Mouse (Mus musculus) cerebellum, adult 18-20 months (tissue): ENCODE measurements around the gene Klk1b9.
A peak's percentile ranks its signal among the peaks of the same experiment; 100 is the strongest.
"Not testable (repeated sequence)": the region's sequence is repeated elsewhere in the genome, so short reads cannot be mapped to it uniquely, and the experiment has no call there.

Experiments
- DNase-seq, 2 experiments: peaks; one replicate each; pipeline ENCODE4 v3.0.0; 2021

Klk1b9 gene

GRCm38 (mm10) chr7:43975761-43976160 is at the start of gene Klk1b9:
TSS of gene Klk1b9 (plus strand) at chr7:43976061.
- DNase-seq: not testable (repeated sequence)

- peak in 1 of 2 experiments; percentile 9 for DNase-seq
These were observed 47.3 kb upstream of the Klk1b9 start for GRCm38 (mm10) chr7:43928521-43928920.

- DNase-seq: no peak
These were observed 43.5 kb upstream of the Klk1b9 start for GRCm38 (mm10) chr7:43932337-43932736.

- DNase-seq: no peak
These were observed 42.4 kb upstream of the Klk1b9 start, which contains the start of gene Klk15 for GRCm38 (mm10) chr7:43933440-43933839. TSS of gene Klk15 (plus strand) at chr7:43933740.

GRCm38 (mm10) chr7:43934747-43935146 is 41.1 kb upstream of the Klk1b9 start:
- no peak for DNase-seq

DNA sequence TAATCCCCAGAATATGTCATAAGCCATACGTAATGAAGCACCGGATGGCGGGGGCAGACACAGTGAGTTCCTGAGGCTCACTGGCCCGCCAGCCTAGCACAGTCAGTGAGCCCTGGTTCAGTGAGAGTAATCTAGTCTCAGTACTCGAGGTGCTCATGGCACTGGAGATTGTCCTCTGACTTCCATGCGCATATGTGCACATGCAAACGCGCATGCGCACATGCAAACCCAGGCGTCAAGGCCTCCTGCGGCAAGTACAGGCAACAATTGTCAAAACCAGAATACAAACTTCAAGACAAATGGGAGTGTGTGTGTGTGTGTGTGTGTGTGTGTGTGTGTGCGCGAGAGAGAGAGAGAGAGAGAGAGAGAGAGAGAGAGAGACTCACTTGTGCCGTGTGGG is 39.3 kb upstream of the Klk1b9 start:
- DNase-seq: no peak

DNA sequence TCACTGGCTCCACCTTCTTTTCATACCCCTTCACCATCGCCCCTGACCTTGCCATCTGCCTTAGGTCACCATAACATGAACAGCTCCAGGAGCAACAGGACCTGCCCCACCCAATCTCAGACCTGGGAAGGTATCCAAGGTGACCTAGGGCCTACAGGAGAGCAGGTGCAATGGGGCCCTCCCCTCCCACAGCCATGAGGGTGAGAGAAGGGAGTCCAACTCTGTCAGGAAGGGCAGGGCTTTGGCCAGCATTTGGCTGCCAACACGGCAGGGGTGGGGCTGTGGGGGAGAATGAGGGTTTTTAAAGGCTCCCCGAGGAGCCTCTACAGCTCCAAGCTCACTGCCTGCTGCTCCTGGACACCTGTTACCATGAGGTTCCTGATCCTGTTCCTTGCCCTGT is 33.6 kb upstream of the Klk1b9 start:
- DNase-seq: not testable (repeated sequence)

- no peak for DNase-seq
These were observed 31.1 kb upstream of the Klk1b9 start for GRCm38 (mm10) chr7:43944727-43945264.

- no peak for DNase-seq
These were observed 25.5 kb upstream of the Klk1b9 start, which contains the start of gene Klk1b8 for GRCm38 (mm10) chr7:43950364-43950763. TSS of gene Klk1b8 (plus strand) at chr7:43950664.

GRCm38 (mm10) chr7:43952703-43953102 is 23.2 kb upstream of the Klk1b9 start:
- DNase-seq: no peak

DNA sequence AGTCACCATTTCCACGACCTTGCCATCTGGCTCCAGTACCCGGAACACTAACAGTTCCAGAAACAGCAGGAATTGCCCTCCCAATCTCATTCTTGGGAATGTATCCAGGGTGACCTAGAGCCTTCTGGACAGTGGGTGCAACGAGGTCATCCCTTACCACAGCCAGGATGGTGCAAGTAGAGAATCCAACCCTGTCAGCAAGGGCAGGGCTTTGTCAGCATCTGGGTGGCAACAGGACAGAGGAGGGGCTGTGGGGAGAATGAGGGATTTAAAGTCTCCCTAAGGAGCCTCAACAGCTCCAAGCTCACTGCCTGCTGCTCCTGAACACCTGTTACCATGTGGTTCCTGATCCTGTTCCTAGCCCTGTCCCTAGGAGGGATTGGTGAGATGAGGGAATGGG is 9.4 kb upstream of the Klk1b9 start, which contains the start of gene Klk1b1:
Gene Klk1b1, plus strand, starts transcription at position 301 of the 400 bp plus-strand sequence.
- no peak for DNase-seq

DNA sequence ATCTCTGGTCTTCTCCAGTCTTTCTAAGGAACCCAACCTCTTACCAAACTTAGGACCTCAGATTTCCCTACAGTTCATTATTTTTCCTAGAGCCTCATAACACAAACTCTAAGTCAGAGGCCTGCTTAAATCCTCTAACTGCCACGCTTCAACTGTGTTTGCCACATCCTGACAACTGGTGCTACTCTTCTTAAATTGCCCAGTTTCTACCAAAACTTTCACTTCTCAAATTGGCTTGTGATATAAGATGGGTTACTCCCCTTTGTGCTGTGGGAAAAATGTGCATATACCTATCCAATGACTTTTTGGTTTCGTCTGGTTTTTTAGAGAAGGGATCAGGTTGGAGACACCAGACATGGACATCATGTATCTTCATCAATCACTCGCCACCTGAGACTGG is 8.8 kb upstream of the Klk1b9 start:
- no peak for DNase-seq

DNA sequence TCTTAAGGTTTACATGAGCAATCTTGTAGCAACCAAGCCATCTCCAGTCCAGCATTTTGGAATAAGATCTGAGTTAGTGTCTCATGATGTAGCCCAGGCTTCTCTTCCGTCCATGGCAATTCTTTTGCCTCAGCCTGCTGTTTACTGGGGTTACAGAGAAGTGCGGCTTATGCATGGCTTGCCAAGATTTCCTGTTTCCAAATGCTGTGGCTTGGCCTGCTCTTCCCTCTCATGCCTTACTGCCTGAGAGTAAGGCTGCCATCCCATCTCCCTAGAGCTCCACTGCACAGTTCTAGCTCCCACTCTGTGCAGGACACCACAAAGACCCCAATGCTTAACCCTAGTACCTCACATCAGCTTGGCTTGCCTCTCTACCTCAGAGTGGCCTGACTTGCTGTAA is 8.2 kb upstream of the Klk1b9 start:
- no peak for DNase-seq

- no peak for DNase-seq
These were observed 9.8 kb downstream of the Klk1b9 start for GRCm38 (mm10) chr7:43985657-43986056.

DNA sequence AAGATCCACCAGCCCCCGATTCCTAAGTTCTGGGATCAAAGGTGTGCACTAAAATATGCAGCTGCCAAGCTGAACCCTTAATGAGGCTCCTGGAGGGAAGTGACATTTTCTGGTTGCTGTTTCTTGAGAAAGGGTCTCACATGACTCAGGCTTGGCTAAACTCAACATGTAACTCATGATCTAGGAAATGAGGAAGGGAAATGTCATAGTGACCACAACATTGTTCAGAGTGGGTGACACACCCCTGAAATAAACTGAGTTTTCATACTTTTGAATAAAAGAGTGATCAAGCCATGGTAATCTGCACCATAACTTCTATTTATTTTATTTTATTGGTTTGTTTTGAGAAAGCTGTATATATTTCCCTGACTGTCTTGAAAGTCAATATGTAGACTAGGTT is 19.0 kb downstream of the Klk1b9 start:
- DNase-seq: not testable (repeated sequence)

DNA sequence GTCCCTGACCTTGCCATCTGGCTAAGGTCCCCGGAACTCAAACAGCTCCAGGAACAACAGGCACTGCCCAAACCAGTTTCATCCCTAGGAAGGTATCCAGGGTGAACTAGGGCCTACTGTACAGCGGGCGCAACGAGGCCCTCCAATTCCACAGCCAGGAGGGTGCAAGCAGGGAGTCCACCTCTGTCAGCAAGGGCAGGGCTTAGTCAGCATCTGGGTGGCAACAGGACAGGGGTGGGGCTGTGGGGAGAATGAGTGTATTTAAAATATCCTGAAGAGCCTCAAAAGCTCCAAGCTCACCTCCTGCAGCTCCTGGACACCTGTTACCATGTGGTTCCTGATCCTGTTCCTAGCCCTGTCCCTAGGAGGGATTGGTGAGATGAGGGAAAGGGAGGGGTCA is 19.7 kb downstream of the Klk1b9 start, which contains the start of gene Klk1b11:
Gene Klk1b11, plus strand, starts transcription at position 301 of the 400 bp plus-strand sequence.
- not testable (repeated sequence) for DNase-seq

GRCm38 (mm10) chr7:44004847-44005246 is 29.0 kb downstream of the Klk1b9 start:
- DNase-seq: no peak

- not testable (repeated sequence) for DNase-seq
These were observed 36.0 kb downstream of the Klk1b9 start, which contains the start of gene Klk1b26 for GRCm38 (mm10) chr7:44011868-44012267. TSS of gene Klk1b26 (plus strand) at chr7:44012168.

GRCm38 (mm10) chr7:44014666-44015065 is 38.8 kb downstream of the Klk1b9 start:
- not testable (repeated sequence) for DNase-seq

GRCm38 (mm10) chr7:44015071-44015470 is 39.2 kb downstream of the Klk1b9 start:
- no peak for DNase-seq
